Mouse (Mus musculus): ENCODE results near the gene Plekha4.

DNA sequence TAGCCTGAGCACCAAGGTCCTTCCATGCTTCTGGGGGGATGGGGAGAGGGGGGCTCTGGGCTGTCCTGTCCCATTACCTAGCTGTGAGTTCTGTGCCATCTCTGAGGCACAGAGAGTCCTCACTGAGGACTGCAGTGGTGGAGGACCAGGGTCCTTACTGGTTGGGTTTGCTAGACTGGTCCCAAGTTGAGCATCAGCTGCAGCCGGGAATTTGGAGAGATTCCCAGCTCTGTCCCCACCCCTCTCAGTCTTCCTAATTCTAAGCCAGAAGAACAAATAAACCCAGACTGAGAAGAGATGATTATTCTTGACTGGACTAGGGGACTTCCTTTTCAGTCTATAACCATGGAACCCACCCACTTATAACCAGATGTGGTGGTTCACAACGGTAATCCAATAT, 4.5 kb downstream of the Plekha4 start:
- TF ChIP-seq CTCF (IDR thresholded peaks at IDR 0.05 in 2 of 3, conservative IDR thresholded peaks at IDR 0.05 in 1 of 3; ENCODE audit: control insufficient read depth in 1 of 3, insufficient read depth in 1 of 3, low read depth in 2 of 3, low read length in 3 of 3, poor library complexity in 1 of 3, severe bottlenecking in 1 of 3) (no peak), BHLHE40 (IDR thresholded peaks at IDR 0.05; ENCODE audit: borderline replicate concordance, low read depth, low read length) (no peak), JUND (IDR thresholded peaks at IDR 0.05; ENCODE audit: low read depth, low read length) (no peak), MAX (IDR thresholded peaks at IDR 0.05; ENCODE audit: low read length) (no peak), POLR2A (IDR thresholded peaks at IDR 0.05; ENCODE audit: control insufficient read depth in 1 of 2, insufficient read depth in 1 of 2, low read depth in 1 of 2, low read length in 2 of 2, poor library complexity in 1 of 2) (no peak), MAFK (IDR thresholded peaks at IDR 0.05; ENCODE audit: borderline replicate concordance, low read depth, low read length) (no peak)

All from MEL (cell line).